Mouse (Mus musculus) embryo, embryonic 11.5 days (tissue): ENCODE results near the gene Cd99l2.
"Not testable (repeated sequence)": the region's sequence is repeated elsewhere in the genome, so short reads cannot be mapped to it uniquely, and the experiment has no call there.

Source experiments
- DNase-seq: peaks from one replicate; pipeline ENCODE4 v3.0.0-alpha.2; 2012; ENCODE audit warnings: low read depth, low spot score

The Cd99l2 gene

DNA sequence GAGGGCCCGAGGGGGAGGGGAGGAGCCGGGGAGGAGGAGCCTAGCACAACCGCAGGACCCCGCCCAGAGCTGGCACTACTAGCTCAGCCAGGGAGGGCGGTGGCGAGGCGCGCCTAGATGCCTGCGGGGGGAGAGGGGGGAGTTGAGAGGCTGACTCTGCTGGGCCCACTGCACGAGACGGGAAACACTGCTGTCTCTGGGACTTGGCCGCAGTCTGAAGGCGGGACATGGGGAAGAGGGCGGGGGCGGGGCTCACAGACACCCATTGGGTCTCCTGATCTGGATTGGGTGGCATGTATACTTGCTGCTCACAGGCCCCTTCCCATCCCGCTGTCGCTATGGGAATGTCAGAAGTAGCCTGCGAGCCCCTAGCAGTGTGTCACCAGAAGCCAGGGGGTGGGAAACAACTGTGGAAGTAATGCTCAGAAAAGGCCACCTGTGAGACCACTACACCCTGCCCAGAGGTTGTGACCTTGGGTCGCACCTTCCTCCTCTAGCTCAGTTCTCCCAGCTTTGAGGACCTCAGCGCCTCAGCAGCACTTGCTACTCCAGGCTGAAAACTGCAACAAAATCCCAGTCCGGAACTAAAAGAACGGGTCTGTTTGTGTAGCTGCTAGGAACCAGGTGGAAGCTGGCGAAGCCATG lies at the start of gene Cd99l2:
Cd99l2 (minus strand) TSS at position 216 of the 645 bp plus-strand sequence.
- DNase-seq: peak; percentile 76

DNA sequence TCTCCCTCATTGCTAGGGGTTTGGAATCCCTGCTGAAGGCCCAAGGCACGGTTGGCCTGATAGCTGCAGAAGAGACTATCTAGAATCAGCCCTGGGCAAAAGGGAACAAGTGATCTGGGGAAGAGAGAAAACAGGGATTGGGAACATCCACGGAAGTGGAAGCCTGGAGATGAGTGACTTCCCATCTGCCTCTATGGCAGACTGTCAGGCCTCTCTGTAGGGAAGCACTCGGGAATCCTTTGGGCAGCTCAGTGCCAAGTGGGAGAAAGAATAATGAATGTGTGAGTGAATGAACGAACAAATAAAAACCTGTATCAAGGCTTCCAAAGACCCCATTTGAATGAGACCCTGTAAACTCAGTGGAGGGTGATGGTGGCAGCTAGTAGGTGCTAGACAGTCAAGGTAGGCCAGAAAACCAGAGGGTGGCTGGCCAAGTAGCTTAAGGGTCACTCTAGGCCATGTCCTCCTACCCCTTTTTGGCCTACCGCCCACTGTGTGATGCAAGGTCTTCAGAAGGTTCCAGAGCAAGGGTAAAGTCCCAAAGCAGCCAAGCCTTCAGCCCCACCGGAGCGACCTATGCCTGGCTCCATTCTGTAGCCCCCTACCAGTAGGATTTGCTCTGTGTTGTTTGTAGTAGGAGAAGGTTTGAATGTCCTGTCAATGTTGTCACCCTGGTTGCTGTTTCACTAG lies 48.3 kb upstream of the Cd99l2 start:
- no peak for DNase-seq

DNA sequence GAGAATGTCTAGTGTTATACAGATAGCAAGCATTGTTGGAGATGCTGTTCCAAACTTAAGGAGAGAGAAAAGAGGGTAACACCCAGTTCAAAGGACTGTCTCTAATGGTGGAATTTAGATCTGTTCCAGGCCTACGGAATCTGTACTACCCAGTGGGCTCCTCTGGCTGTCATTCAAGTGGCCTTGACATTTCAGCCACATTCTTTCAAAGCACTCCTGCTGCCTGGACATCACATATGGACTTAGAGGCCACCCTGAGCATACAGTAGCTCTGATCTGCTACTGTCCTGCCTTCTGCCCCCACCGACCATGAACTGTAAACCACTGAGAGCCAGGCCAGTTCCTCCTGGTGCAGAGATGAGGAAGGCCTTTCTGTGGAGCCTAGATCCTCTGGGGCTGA lies 45.1 kb upstream of the Cd99l2 start:
- no peak for DNase-seq

DNA sequence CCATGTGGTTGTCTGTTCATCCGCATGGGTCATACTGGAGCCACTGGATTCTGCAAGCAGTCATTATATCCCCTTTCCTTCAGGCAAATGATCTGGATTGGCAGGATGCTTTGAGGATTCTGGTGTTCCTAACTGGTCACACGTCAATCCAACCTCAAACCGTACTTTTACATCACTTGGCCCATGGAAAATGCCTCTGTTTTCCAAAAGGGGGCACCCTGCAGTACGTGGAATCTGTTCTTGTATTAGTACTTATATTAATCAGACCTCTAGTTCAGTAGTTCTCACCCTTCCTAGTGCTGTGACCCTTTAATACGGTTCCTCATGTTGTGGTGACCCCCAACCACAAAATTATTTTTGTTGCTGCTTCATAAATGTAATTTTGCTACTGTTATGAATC lies 41.5 kb upstream of the Cd99l2 start:
- no peak for DNase-seq

DNA sequence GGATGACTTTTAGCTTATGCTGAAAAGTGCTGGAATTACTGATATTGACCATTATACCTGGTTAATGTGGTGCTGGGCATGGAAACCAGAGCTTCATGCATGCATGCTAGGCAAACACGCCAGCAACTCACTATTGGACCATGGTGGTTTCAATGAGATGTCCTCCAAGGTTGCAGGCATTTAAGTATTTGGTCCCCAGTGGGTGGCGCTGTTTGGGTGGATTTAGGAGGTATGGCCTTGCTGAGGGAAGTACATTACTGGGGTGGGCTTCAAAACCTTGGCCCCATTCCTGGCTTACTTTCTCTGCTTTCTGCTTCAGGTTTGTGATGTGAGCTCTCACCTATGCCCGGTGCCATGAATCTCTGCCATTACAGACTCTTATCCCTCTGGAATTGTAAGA lies 40.0 kb upstream of the Cd99l2 start:
- no peak for DNase-seq

DNA sequence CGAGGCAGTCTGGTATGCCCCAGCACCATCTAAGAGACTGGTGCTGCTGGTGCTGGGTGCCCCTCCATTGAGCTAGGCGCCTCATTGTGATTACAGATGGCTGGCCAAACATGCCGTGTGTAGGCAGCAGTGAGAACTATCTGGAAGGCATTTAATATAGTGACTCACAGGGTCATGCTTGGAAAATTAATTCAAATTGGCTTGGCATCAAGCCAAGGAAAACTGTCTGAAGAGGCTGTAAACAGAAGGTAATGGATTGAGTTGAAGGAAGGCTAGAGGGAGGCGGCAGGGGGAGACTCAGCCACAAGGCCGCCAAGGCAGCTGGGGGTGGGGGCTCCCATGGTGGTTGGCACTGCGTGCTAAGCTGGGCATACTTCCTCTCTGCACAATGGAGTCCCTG lies 36.0 kb upstream of the Cd99l2 start:
- DNase-seq: no peak

DNA sequence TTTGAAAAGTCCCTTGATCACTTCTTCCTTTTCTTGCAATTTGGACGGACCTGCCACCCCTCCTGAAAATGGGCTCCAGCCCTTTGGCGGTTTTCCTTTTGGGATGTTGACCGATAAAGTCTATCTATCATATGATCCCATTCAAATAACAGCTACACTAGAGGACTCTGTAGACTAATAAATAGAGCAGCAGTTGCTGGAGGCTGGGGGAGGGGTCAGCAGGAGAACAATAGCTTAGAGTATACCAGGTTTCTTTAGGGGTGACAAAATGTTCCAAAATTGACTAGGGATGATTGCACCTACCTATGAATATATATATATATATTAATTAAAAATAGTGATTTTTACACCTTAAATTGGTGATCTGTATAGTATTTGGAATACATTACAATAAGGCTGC lies 35.5 kb upstream of the Cd99l2 start:
- DNase-seq: no peak

DNA sequence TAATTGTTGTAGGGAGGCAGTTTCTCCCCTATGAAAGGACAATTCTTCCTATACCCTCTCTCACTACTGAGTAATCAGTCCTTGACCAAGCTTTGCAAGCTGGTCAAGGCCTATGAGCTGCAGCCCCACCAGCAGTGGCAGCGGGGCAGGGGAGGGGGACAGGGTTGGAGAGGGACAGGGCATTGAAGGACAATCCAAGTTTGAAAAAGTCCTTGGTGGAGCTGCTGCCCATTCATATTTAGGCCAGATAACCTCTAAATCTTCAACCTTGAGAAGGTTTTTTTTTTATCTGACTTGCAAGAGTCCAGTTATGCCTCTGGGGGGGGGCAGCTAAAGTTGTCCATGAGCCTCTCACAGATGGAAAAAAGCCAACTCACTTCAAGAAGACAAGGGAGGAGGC lies 34.8 kb upstream of the Cd99l2 start:
- no peak for DNase-seq

DNA sequence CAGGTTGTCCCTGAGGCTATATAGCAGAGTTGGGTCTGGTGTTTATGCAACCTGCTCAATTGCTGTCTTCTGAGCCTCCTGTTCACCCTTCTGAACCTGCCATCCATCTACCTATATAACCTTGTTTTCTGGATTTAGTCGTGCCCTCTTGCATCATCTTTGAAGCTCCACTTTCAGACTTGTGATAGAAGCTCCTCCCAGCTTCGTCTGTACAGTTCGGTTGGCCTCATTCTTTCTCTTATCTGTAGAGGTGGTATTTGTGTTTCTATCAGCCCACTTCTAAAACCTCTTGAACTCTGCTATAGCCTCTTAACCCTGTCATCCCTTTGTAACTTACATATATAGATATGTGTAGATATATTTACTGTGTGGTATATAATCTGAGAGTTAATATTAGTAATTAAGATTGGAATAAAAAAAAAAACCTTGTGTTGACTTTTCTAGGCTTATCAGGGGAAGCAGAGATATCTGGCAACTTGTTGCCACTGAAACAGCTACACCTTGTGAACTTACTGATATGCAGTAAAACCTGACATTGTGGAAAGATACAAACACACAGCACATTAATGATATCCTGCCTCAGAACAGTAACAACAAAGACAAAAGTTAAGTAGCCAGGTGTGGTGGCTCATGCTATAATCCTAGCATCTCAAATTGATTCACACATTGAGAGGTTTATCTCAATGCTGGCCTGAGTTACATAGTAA lies 33.1 kb upstream of the Cd99l2 start:
- no peak for DNase-seq

DNA sequence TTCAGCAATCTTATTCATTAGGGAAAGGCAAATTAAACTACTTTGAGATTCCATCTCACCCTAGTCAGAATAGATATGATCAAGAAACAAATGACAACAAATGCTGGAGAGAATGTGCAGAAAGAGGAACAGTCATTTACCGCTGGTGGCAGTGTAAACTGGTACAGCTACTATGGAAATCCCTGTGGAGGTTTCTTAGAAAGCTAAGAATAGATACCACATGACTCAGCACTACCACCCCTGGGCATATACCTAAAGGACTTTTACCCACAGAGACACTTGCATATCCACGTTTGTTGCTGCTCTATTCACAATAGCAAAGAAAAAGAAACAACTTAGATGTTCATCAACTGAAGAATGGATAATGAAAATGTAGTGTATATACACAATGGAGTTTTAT lies 31.7 kb upstream of the Cd99l2 start:
- DNase-seq: no peak

DNA sequence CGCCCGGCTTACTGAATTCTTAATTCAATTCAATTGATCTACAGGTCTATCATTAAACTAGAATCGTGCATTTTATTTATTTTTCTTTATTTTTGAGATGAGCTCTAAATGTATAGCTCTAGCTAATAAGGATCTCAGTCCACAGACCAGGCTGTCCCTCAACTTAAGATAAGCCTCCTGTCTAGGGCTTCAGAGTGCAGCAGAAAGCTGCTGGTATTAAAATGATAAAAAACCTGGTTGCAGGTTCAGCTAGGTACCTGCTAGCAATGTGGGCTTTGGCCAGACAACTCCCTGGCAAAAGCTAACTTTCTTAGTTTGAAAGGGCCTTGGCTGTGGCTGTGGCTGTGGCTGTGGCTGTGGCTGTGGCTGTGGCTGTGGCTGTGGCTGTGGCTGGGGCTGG lies 30.2 kb upstream of the Cd99l2 start:
- no peak for DNase-seq

DNA sequence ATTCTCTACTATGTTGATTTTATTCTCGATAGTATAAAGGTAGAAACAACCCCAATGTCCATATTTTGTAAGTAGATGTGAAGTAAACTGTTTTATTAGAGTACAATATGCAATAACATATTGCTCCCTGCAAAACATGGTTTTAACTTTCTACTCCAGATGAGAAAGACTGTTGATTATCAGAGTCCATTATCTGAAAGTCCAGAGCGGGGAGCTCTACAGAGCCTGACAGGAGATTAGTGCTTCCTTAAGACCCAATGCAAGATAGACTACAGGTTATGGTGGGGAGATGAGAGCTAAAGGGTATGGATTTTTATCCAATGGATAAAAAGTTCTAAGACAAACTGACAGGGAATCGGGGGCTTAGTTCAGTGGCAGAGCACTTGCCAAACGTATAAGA lies 26.6 kb upstream of the Cd99l2 start:
- DNase-seq: no peak

DNA sequence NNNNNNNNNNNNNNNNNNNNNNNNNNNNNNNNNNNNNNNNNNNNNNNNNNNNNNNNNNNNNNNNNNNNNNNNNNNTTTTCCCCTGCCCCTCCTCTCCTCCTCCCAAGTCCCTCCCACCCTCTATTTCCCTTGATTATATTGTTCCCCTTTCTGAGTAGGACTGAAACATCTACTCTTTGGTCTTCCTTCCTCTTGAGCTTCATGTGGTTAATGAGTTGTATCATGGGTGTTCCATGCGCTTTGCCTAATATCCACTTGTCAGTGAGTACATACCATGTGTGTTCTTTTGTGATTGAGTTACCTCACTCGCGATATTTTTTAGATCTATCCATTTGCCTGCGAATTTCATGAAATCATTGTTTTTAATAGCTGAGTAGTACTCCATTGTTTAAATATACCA lies 13.9 kb upstream of the Cd99l2 start:
- not testable (repeated sequence) for DNase-seq

DNA sequence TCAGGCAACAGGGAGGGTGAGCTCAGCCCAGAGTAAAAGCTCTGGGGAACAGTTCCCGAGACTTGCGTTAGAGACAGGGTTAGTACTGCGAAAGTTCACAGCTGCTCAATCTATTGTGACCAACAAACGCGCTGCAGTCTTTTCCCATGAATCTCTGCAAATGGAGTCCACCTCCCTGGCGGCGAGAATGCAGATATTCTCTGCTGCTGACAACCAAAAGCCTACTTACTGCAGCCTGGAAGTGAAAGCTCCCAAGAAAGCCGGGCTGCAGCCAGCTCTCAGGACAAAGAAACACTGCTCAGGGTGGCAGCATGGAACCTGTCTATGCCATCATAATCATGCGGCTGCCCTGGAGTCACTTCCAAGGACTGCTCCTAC lies 619 bp upstream of the Cd99l2 start:
- no peak for DNase-seq

DNA sequence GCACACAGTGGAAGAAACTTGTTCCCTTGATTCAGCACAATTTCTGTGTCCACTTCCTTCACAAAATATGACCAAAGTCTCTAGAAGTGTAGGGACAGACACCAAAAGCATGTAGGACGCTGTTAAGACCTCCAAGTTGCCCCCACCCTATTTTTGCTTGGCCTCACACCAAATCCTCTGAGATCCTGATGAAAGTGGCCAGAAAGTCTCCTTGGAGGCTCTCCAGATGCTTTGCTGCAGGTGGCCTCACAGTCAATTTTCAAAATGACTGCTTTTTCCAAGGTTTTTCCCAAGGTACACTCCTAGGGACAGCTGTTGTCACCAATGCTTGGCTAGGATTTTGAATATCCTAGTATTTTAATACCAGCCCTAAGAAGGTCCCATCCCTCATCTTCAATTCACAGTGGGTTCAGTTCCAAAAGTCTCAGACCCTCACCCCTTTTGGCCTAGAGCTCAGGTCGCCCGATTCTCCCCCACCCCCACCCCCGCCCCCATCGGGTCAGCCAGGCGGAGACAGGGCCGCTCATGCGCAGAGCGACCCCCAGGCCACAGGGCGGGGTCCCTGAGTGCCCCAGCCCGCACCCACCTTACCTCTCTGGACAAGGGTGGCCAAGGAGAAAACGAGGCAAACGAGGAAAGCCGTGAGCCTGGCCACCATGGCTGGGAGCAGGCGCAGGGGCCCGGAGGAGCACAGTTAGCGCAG lies 567 bp downstream of the Cd99l2 start:
- no peak for DNase-seq

DNA sequence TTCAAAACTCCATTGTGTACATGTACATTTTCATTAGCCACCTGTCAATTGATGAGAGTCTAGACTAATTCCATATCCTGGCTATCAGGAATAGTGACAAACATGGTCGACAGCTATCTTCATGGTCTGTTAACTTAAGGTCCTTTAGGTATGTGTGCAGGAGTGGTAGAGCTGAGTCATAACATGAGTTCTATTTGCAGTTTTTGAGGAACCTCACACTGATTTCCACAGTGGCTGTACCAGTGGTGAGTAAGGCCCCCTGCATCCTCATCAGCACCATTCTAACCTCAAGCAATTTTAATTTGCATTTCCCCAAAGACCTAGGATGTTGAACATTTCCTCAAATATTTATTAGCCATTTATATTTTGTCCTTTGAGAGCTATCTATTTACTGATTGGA lies 3.3 kb downstream of the Cd99l2 start:
- DNase-seq: no peak

DNA sequence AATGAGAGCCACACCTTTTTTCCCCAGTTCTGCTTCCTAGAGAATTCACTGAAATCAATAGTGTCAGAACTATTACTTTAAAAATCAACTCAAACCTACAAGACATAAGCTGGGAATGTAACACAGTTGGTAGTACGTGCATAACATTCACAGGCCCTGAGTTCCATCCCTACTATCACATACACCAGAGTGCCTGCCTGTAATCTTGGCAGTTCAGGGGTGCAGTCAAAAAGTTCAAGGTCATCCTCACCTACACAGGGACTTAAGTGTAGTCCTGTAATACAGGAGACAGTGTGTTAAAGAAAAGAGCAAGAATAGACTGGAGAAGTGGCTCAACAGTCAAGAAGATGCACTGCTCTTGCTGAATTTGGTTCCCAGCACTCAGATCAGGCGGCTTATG lies 10.4 kb downstream of the Cd99l2 start:
- DNase-seq: no peak

DNA sequence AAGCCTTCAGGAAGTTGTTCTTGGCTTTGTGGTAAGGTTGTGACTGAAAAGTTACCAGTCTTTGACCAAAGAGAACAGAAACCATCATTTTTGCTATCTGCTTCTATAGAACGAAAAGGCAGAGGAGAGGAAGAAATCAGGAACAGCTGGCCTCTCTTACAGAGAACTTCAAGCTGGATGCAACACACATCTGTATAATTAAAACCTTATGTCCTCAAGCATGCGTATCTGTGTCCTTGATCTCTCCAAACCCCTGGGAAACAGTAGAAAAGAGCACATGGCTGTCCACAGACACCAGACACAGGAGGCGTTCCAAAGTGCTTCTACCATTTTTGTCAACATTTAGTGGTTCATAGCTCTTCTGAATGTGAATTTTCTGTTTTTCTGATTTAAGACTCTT lies 16.7 kb downstream of the Cd99l2 start:
- no peak for DNase-seq

DNA sequence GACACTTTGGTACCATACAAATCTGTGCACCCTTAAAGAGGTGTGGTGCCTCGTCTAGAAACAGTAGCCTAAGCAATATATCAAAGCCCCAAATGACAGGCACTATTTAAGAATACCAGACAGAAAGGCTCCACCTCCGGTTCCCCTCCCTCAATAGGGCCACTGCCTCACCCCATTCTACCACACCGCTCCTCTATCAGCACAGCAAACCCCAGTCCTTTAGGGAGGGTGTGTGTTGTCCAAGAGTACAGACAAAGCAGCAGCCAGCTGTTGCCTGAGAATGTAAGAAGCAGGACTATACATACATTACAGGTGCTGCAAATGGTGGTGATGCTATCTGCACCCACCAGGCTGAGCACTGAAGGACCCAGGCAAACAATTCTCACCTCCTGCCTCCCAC lies 17.2 kb downstream of the Cd99l2 start:
- no peak for DNase-seq

DNA sequence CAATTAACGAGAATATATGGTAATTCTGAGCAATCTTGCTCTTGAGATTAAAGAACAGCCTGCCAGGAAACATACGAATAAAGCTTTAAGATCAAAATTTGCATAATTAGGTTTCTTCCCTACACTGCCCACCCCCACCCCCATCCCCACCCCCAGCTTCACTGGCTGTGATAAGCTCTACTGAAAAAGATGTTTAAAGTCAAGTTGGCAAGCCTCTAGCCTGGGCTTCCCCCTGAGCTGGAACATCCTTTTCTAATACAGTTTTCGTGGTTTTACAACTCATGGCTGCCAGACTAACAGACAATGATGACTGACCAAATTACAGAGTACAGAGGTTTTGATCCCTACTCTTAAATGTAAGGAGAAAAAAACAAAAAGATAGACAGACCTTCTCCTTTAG lies 17.6 kb downstream of the Cd99l2 start:
- DNase-seq: no peak

DNA sequence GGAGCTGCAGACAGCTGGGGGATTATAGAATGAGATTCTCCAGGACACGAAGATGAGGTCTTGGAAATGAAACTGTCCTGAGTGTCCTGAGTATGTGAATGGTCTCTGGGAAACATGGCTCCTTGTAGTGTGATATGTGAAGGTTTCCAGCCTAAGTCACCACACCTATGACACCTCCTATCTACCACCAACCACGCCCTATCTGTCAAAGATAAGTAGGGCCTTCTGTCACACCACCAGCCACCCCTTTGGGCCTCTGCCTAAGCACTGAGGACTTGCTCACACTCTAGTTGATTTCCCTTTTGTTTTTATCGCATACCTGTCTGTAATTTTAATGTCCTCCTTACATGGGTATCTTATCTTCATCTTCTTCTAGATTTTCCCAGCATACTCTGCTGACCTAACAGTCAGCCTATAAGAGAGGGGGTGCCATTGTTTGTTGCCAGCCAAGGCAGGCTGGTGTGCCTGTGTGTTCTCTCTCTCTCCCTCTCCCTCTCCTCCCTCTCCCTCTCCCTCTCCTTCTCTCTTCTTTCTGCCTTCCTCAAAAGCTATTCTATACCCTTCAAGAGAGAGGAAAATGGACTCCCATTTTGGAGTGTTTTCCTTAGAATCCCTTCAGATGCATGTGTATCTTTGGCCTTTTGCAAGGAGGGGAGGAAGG lies 18.2 kb downstream of the Cd99l2 start:
- no peak for DNase-seq
